Mouse (Mus musculus): ENCODE data around the gene Mtmr3. TPM values are rescaled to one million over a fixed set of nuclear protein-coding genes. Genes with fewer than 3 reads are reported as not detected.

Mtmr3 gene
- polyA plus RNA-seq, 1 experiment from 2014 or later: 28.2 TPM

DNA sequence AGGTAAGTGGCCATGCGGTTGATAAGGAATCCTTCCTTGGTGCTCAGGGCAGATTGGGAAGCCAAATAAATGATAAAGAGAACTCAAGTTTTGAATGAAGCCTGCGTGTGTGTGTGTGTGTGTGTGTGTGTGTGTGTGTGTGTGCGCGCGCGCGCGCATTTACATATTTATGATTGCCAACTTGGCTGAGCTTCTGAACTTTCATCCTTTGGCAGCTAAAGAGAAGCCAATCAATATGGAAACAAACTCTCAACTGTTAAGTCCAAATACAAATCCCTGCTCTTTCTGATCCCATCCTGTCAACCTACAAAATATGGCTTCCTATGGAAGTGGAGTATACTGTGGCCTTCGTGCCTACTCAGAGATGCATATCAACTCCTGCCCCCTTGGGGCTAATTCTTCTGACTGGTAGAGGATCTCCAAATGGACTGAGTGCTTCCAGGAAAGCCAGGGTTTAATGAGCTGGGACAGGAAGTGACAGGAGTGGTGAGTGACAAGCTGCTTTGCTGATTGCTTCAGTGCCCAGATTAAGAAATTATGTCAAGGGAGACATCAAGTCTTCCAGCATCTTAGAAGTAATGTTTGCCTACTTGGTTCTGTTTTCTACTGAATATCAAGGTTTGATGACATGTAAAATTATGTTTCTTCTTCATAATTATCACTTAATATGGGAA is 148.3 kb downstream of the Mtmr3 start:
- H3K27ac ChIP-seq (replicated peaks): no peak overlapping the region
- H3K36me3 ChIP-seq (replicated peaks): no peaks in the 10 kb centered on the region
- no peak overlapping the region for H3K4me3 ChIP-seq
- DNase-seq (ENCODE audit: low spot score): no peak
- H3K4me1 ChIP-seq: peaks cover under 1% of the 10 kb centered on the region; the same call in 1 of the 2 replicates
- H3K9me3 ChIP-seq: no peaks in the 10 kb centered on the region
- no peaks in the 10 kb centered on the region for H3K27me3 ChIP-seq (replicated peaks; ENCODE audit: low read depth, poor library complexity, severe bottlenecking)
- 92% methylated on average over 9 of the region's 9 CpGs for WGBS

DNA sequence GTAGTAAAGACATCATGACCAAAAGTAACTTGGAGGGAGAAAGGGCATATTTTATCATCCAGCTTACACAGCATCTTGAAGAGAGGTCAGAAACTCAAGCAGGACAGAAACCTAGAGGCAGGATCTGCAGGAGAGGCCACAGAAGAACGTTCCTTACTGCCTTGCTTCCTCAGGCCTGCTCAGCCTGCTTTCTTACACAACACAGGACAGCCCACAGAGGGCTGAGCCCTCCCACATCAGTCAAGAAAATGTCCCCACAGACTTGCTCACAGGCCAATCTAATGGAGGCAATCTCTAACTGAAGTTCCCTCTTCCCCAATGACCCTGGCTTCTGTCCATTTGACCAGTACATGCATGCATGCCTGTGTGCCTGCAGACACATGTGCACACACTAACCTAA is 152.4 kb downstream of the Mtmr3 start:
- DNase-seq (ENCODE audit: low spot score): no peak
- H3K4me3 ChIP-seq: no peak overlapping the region
- no peaks in the 10 kb centered on the region for H3K27me3 ChIP-seq (replicated peaks; ENCODE audit: low read depth, poor library complexity, severe bottlenecking)
- 46% methylated on average over 1 of the region's 1 CpGs for WGBS
- no peaks in the 10 kb centered on the region for H3K36me3 ChIP-seq (replicated peaks)
- peaks cover 6% of the 10 kb centered on the region for H3K4me1 ChIP-seq
- H3K9me3 ChIP-seq: no peaks in the 10 kb centered on the region
- no peak overlapping the region for H3K27ac ChIP-seq (replicated peaks)

DNA sequence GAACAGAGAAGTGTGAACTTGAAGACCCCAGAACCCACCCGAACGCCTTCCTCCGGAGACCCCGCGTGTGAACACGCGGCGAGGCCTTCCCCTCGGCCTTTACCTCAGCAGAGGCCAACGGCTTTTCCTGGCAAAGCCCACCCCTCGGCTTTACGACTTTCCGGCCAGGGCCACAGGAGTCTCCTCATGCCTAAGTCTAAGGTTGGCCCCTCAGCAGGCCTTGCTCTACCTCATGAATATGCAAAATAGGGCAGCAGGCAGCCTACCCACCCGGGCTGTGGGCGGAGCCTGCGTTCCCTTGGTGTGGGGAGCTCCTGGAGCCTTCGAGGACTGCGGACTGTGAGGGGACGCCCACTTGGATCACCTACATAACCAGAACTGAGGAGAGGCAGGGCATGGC is 153.7 kb downstream of the Mtmr3 start, which contains the start of gene Hormad2:
Gene Hormad2 (minus strand): TSS at position 128 of the 400 bp plus-strand sequence.
- DNase-seq (ENCODE audit: low spot score): peak; percentile 30
- Histone ChIP-seq H3K4me3 (no peak within 1 kb of the TSS), H3K9me3 (no peaks in the 10 kb centered on the region), H3K27ac (replicated peaks) (no peak within 1 kb of the TSS), H3K4me1 (peaks cover 6% of the 10 kb centered on the region), H3K27me3 (replicated peaks; ENCODE audit: low read depth, poor library complexity, severe bottlenecking) (no peaks in the 10 kb centered on the region), H3K36me3 (replicated peaks) (no peaks in the 10 kb centered on the region)
- WGBS: 48% methylated on average over 19 of the region's 19 CpGs

DNA sequence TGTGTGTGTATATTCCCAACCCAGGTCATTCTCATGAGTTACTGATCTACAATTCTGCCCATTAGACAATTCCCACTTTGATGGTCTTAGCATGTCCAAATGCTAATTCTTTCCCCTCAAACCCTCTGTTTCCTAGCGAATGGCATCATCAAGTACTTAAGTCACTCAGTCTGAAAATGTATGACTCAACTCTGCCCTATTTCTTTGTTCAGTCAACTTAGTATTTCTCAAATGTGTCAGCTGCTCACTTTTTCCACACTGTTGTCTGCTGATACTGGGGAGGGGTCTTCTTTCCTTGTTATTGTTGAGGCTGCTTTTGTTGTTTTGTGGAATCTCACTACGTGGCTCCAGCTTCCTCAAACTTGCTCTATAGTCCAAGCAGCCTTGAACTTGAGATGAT is 156.5 kb downstream of the Mtmr3 start:
- WGBS: 65% methylated on average over 2 of the region's 2 CpGs
- H3K4me1 ChIP-seq: peaks cover 6% of the 10 kb centered on the region
- DNase-seq (ENCODE audit: low spot score): no peak
- H3K36me3 ChIP-seq (replicated peaks): no peaks in the 10 kb centered on the region
- no peak overlapping the region for H3K4me3 ChIP-seq
- H3K9me3 ChIP-seq: no peaks in the 10 kb centered on the region
- H3K27ac ChIP-seq (replicated peaks): no peak overlapping the region
- H3K27me3 ChIP-seq (replicated peaks; ENCODE audit: low read depth, poor library complexity, severe bottlenecking): no peaks in the 10 kb centered on the region

DNA sequence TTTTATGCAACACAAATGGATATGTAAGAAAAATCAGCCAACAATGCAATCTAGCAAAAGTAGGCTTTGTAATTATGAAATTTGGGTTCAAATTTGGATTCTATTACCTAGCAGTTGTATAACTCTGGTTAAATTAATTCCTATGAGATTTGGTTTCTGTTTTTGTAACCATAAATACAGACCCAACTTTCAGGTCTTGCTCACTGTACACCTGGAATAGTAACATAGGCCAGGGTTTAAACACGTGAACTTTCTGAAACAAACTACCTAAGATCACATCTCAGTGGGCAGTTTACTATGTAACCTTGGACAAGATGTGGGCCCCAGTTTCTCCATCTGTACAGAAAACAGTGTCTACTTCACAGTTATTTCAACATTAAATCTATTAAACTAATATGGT is 157.3 kb downstream of the Mtmr3 start:
- WGBS: 86% methylated on average over 1 of the region's 1 CpGs
- Histone ChIP-seq H3K4me1 (peaks cover 6% of the 10 kb centered on the region), H3K36me3 (replicated peaks) (no peaks in the 10 kb centered on the region), H3K9me3 (no peaks in the 10 kb centered on the region), H3K27ac (replicated peaks) (no peak overlapping the region), H3K27me3 (replicated peaks; ENCODE audit: low read depth, poor library complexity, severe bottlenecking) (no peaks in the 10 kb centered on the region), H3K4me3 (no peak overlapping the region)
- DNase-seq (ENCODE audit: low spot score): no peak

DNA sequence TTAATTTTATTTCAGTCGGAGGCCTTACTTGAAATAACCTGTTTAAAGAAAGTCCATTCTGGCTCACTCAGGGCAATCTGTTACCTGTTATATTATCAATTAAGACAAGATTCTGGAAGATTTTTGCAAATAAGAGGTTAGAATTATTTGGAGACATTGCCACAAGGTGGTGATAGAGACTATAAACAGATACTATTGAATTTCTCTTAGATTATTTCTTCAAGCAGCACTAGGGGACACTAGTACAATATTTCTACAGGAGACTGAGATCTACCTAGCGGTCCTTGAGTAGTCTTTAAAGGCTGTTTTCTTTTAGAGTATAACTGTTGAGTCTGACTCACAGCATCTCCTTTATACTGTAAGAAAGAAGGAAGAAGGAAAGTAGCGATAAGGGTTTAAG is 158.0 kb downstream of the Mtmr3 start:
- Histone ChIP-seq H3K4me3 (no peak overlapping the region), H3K27ac (replicated peaks) (no peak overlapping the region), H3K9me3 (no peaks in the 10 kb centered on the region), H3K27me3 (replicated peaks; ENCODE audit: low read depth, poor library complexity, severe bottlenecking) (no peaks in the 10 kb centered on the region), H3K36me3 (replicated peaks) (no peaks in the 10 kb centered on the region), H3K4me1 (peaks cover 6% of the 10 kb centered on the region)
- WGBS: 83% methylated on average over 3 of the region's 3 CpGs
- no peak for DNase-seq (ENCODE audit: low spot score)

DNA sequence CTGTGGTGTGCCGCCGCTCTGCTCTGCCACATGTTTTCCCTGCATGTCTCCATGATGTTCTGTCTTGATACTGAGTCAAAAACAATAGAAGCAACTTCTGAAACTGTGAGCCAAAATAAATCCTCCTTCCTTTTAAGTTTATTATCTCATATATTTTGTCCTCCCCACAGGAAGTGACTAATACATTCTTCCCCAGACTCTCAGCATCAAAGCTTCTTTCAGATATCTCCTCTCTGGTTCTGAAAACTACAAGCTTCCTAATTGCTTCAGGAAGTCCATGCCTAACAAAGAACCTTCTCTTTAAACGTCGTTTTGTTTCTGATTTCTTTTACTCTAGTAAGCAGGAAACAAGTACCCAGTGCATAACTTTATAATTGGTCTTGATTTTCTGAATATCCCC is 160.2 kb downstream of the Mtmr3 start:
- 50% methylated on average over 4 of the region's 4 CpGs for WGBS

More for the DNA sequence above, 160.2 kb downstream of the Mtmr3 start:
- Histone ChIP-seq H3K4me1 (no peaks in the 10 kb centered on the region), H3K27ac (replicated peaks) (no peak overlapping the region), H3K9me3 (no peaks in the 10 kb centered on the region), H3K27me3 (replicated peaks; ENCODE audit: low read depth, poor library complexity, severe bottlenecking) (no peaks in the 10 kb centered on the region), H3K36me3 (replicated peaks) (no peaks in the 10 kb centered on the region), H3K4me3 (no peak overlapping the region)
- no peak for DNase-seq (ENCODE audit: low spot score)

Other genes starting within 250 kb of the Mtmr3 start
- 0.15 and 0.68 TPM in 2 replicates for gene Hormad2, start 153.8 kb downstream of the Mtmr3 start, polyA plus RNA-seq (2016; fragmentation: Nextera tagmentation; extraction: Ambion mirVana)
- gene Gm11032, start 25.2 kb upstream of the Mtmr3 start, polyA plus RNA-seq (2016; fragmentation: Nextera tagmentation; extraction: Ambion mirVana): not detected in 2 replicates
- 42.2 and 43.0 TPM in 2 replicates for gene Ascc2, start 42.9 kb upstream of the Mtmr3 start, polyA plus RNA-seq (2016; fragmentation: Nextera tagmentation; extraction: Ambion mirVana)
- 661 and 685 TPM in 2 replicates for gene Uqcr10, start 109.5 kb upstream of the Mtmr3 start, polyA plus RNA-seq (2016; fragmentation: Nextera tagmentation; extraction: Ambion mirVana)
- gene Zmat5, start 109.8 kb upstream of the Mtmr3 start, polyA plus RNA-seq (2016; fragmentation: Nextera tagmentation; extraction: Ambion mirVana): 75.4 and 82.4 TPM in 2 replicates
- 0.19 and 0.57 TPM in 2 replicates for gene Cabp7, start 151.9 kb upstream of the Mtmr3 start, polyA plus RNA-seq (2016; fragmentation: Nextera tagmentation; extraction: Ambion mirVana)